Mouse (Mus musculus) forebrain, postnatal 0 days (tissue): Measurements from ENCODE around the gene Sf3a1. TPM values are rescaled to one million over a fixed set of nuclear protein-coding genes. Genes with fewer than 3 reads are reported as not detected.
A peak's percentile ranks its signal among the peaks of the same experiment; 100 is the strongest.

Experiments used
- ATAC-seq: fragments of 200-750 bp; cut with Nextera tagmentation; 2 replicates; pipeline ENCODE4 v1.8.0; 2017; ENCODE audit warnings: mild to moderate bottlenecking, moderate library complexity
- DNase-seq: peaks from one replicate; pipeline ENCODE4 v3.0.0-alpha.2; 2015
- H3K27ac ChIP-seq: fragments of 300-500 bp; sonication (generic); 2 replicates; pipeline ENCODE4 v1.5.1; 2014; ENCODE audit warnings: low read depth, mild to moderate bottlenecking, antibody characterized with exemption, low read length, moderate library complexity, mixed read lengths
- H3K27me3 ChIP-seq: fragments of 300-500 bp; sonication (generic); 2 replicates; pipeline ENCODE4 v1.6.1; 2014; ENCODE audit warnings: mild to moderate bottlenecking, low read length, mixed read lengths; ENCODE audit not compliant: insufficient read depth
- H3K36me3 ChIP-seq: fragments of 300-500 bp; sonication (generic); 2 replicates; pipeline ENCODE4 v1.6.1; 2014; ENCODE audit warnings: mild to moderate bottlenecking, moderate library complexity; ENCODE audit not compliant: insufficient read depth
- H3K4me1 ChIP-seq: fragments of 300-500 bp; sonication (generic); 2 replicates; pipeline ENCODE4 v1.6.1; 2014; ENCODE audit warnings: antibody characterized with exemption; ENCODE audit not compliant: insufficient read depth
- H3K4me2 ChIP-seq: fragments of 300-500 bp; sonication (generic); 2 replicates; pipeline ENCODE4 v1.6.1; 2014; ENCODE audit warnings: low read depth, mild to moderate bottlenecking, moderate library complexity
- H3K4me3 ChIP-seq: fragments of 300-500 bp; sonication (generic); 2 replicates; pipeline ENCODE4 v1.5.1; 2014; ENCODE audit warnings: low read depth, low read length, mixed read lengths
- H3K9ac ChIP-seq: fragments of 300-500 bp; sonication (generic); 2 replicates; pipeline ENCODE4 v1.6.1; 2014; ENCODE audit warnings: mild to moderate bottlenecking
- H3K9me3 ChIP-seq: fragments of 300-500 bp; sonication (generic); 2 replicates; pipeline ENCODE4 v1.6.1; 2016; ENCODE audit warnings: low read length
- CTCF ChIP-seq: sonication (generic); IDR thresholded peaks from 2 replicates; pipeline ENCODE4 v1.5.1; 2016; ENCODE audit warnings: antibody characterized with exemption, control low read depth, low read depth
- WGBS: fragments of 180-500 bp; shearing (Covaris S2); extraction: QIAGEN DNeasy Blood & Tissue Kit; methylation state at CpG from one replicate; pipeline ENCODE4 v1.1.7; 2014; 5-methylcytosine and 5-hydroxymethylcytosine counted together
- polyA plus RNA-seq: library from polyadenylated mRNA; unstranded; fragments of >200 nt; fragmentation: Nextera tagmentation; extraction: Ambion mirVana; gene quantifications from 2 replicates; pipeline ENCODE4 v1.2.1, GENCODE M21; 2015
- total RNA-seq: library from RNA; depleted of rRNA; stranded (reverse); fragments of >200 nt; gene quantifications from 2 replicates; pipeline ENCODE4 v1.2.3, GENCODE M21; 2014

Sf3a1 gene
- total and polyA plus RNA-seq, 2 experiments from 2014 or later: 34.6 to 54.4 TPM

GRCm38 (mm10) chr11:4134986-4135935 lies 24.9 kb upstream of the Sf3a1 start, which contains the start of gene Rnf215:
TSS of gene Rnf215 (plus strand) at chr11:4135202.
- Histone ChIP-seq H3K27me3 (no peaks in the 10 kb centered on the region), H3K4me1 (peaks cover 16% of the 10 kb centered on the region), H3K36me3 (peaks cover 27% of the 10 kb centered on the region), H3K9me3 (no peaks in the 10 kb centered on the region), H3K4me3 (peak within 1 kb of the TSS; percentile 96), H3K27ac (peak within 1 kb of the TSS; percentile 93), H3K4me2 (peak within 1 kb of the TSS; percentile 86), H3K9ac (peak within 1 kb of the TSS; percentile 99)
- under 1% methylated on average over 64 of the region's 66 CpGs for WGBS
- DNase-seq (peak; percentile 95), ATAC-seq (peak; percentile 91)
- peak; percentile 70 for TF ChIP-seq CTCF

GRCm38 (mm10) chr11:4138964-4139363 lies 21.2 kb upstream of the Sf3a1 start:
- Histone ChIP-seq H3K4me3 (no peak overlapping the region), H3K27ac (no peak overlapping the region), H3K27me3 (no peaks in the 10 kb centered on the region), H3K4me1 (peaks cover 16% of the 10 kb centered on the region), H3K9ac (no peak overlapping the region), H3K4me2 (no peak overlapping the region), H3K9me3 (no peaks in the 10 kb centered on the region), H3K36me3 (peaks cover 61% of the 10 kb centered on the region)
- WGBS: 74% methylated on average over 2 of the region's 2 CpGs
- ATAC-seq: no peak
- DNase-seq: no peak
- no peak for TF ChIP-seq CTCF

GRCm38 (mm10) chr11:4141505-4141904 lies 18.6 kb upstream of the Sf3a1 start:
- Histone ChIP-seq H3K9ac (no peak overlapping the region), H3K4me2 (no peak overlapping the region), H3K36me3 (peaks cover 68% of the 10 kb centered on the region), H3K9me3 (no peaks in the 10 kb centered on the region), H3K4me1 (peaks cover 7% of the 10 kb centered on the region; the same call in 1 of the 2 replicates), H3K27ac (no peak overlapping the region), H3K27me3 (no peaks in the 10 kb centered on the region), H3K4me3 (no peak overlapping the region)
- TF ChIP-seq CTCF: no peak
- ATAC-seq (no peak), DNase-seq (no peak)

- ATAC-seq (no peak), DNase-seq (no peak)
- H3K27ac ChIP-seq: no peak overlapping the region
- no peak overlapping the region for H3K4me3 ChIP-seq
- 88% methylated on average over 4 of the region's 4 CpGs for whole genome bisulfite sequencing
- peaks cover 63% of the 10 kb centered on the region for H3K36me3 ChIP-seq
- no peak for TF ChIP-seq CTCF
- H3K9me3 ChIP-seq: no peaks in the 10 kb centered on the region
- H3K9ac ChIP-seq: no peak overlapping the region
- H3K27me3 ChIP-seq: no peaks in the 10 kb centered on the region
- H3K4me1 ChIP-seq: no peaks in the 10 kb centered on the region
- H3K4me2 ChIP-seq: no peak overlapping the region
Measured at GRCm38 (mm10) chr11:4142352-4142751, 17.8 kb upstream of the Sf3a1 start.

- TF ChIP-seq CTCF: no peak
- peaks cover 58% of the 10 kb centered on the region for H3K36me3 ChIP-seq
Measured at GRCm38 (mm10) chr11:4143281-4144062, 16.7 kb upstream of the Sf3a1 start.

GRCm38 (mm10) chr11:4146381-4146780 lies 13.8 kb upstream of the Sf3a1 start:
- no peaks in the 10 kb centered on the region for H3K9me3 ChIP-seq
- no peaks in the 10 kb centered on the region for H3K27me3 ChIP-seq
- no peak for TF ChIP-seq CTCF
- H3K36me3 ChIP-seq: peaks cover 38% of the 10 kb centered on the region
- no peak overlapping the region for H3K4me2 ChIP-seq
- no peak overlapping the region for H3K4me3 ChIP-seq
- DNase-seq (no peak), ATAC-seq (no peak)
- H3K4me1 ChIP-seq: no peaks in the 10 kb centered on the region
- no peak overlapping the region for H3K27ac ChIP-seq
- WGBS: 76% methylated on average over 6 of the region's 6 CpGs
- no peak overlapping the region for H3K9ac ChIP-seq

More at GRCm38 (mm10) chr11:4143281-4144062, 16.7 kb upstream of the Sf3a1 start:
- WGBS: 79% methylated on average over 21 of the region's 21 CpGs
- DNase-seq (peak; percentile 58), ATAC-seq (peak; percentile 71)
- peak overlapping the region; percentile 5; the same call in 1 of the 2 replicates for H3K27ac ChIP-seq
- H3K4me1 ChIP-seq: no peaks in the 10 kb centered on the region
- no peak overlapping the region for H3K4me2 ChIP-seq
- no peak overlapping the region for H3K4me3 ChIP-seq
- no peak overlapping the region for H3K9ac ChIP-seq
- no peaks in the 10 kb centered on the region for H3K9me3 ChIP-seq
- no peaks in the 10 kb centered on the region for H3K27me3 ChIP-seq
